Mouse (Mus musculus) CH12.LX (cell line): ENCODE measurements around the gene Per1. TPM values are rescaled to one million over a fixed set of nuclear protein-coding genes. Genes with fewer than 3 reads are reported as not detected.
A peak's percentile ranks its signal among the peaks of the same experiment; 100 is the strongest.

Experiments used
- DNase-seq: peaks from one replicate; pipeline ENCODE4 v3.0.0-alpha.2; 2013; ENCODE audit errors: extremely low read depth
- H3K27ac ChIP-seq: 2 replicates; pipeline ENCODE4 v1.5.1; 2012; ENCODE audit warnings: low read depth, mild to moderate bottlenecking, control low read depth, moderate library complexity; ENCODE audit not compliant: insufficient read depth
- H3K27me3 ChIP-seq: replicated peaks from 2 replicates; pipeline ENCODE3; 2012; ENCODE audit warnings: inconsistent platforms
- H3K36me3 ChIP-seq, 2 experiments: replicated peaks in 1 of 2; 2 replicates each; pipeline versions ENCODE3 to v1.6.1; 2012; ENCODE audit warnings: inconsistent platforms in 1 of 2, low read length in 1 of 2, mild to moderate bottlenecking in 1 of 2, mixed read lengths in 1 of 2, moderate library complexity in 1 of 2; ENCODE audit not compliant: control insufficient read depth in 1 of 2, insufficient read depth in 1 of 2
- H3K4me1 ChIP-seq, 2 experiments: 2 replicates each; pipeline ENCODE4 v1.6.1; 2012; ENCODE audit warnings: inconsistent platforms in 1 of 2, moderate library complexity in 1 of 2; ENCODE audit not compliant: insufficient read depth in 2 of 2, control insufficient read depth in 1 of 2
- H3K4me2 ChIP-seq: 2 replicates; pipeline ENCODE4 v1.6.1; 2012; ENCODE audit warnings: low read depth, mild to moderate bottlenecking, control low read depth; ENCODE audit not compliant: poor library complexity, insufficient read depth, severe bottlenecking
- H3K4me3 ChIP-seq, 3 experiments: fragments of 150-350 bp in 1 of 3; sonication (generic) in 1 of 3; replicated peaks in 1 of 3; 2 replicates each; pipeline versions ENCODE3 to v1.5.1; 2011 to 2012; ENCODE audit warnings: low read depth in 2 of 3, low read length in 2 of 3, mild to moderate bottlenecking in 2 of 3, moderate library complexity in 2 of 3, control low read depth in 1 of 3, improper control_type of control experiment in 1 of 3, inconsistent platforms in 1 of 3, mixed read lengths in 1 of 3; ENCODE audit not compliant: poor library complexity in 1 of 3
- H3K79me2 ChIP-seq: replicated peaks from 2 replicates; pipeline ENCODE4 v1.6.1; 2012; ENCODE audit warnings: mild to moderate bottlenecking, moderate library complexity; ENCODE audit not compliant: control insufficient read depth, poor library complexity, insufficient read depth, severe bottlenecking; ENCODE audit errors: extremely low read depth
- H3K9ac ChIP-seq: 2 replicates; pipeline ENCODE4 v1.6.1; 2012; ENCODE audit warnings: low read depth, mild to moderate bottlenecking, control low read depth, moderate library complexity; ENCODE audit not compliant: insufficient read depth
- H3K9me3 ChIP-seq: replicated peaks from 2 replicates; pipeline ENCODE3; 2012; ENCODE audit warnings: low read length, inconsistent platforms, mixed read lengths
- BHLHE40 ChIP-seq: IDR thresholded peaks from 2 replicates; pipeline ENCODE4 v1.6.1; 2011; ENCODE audit warnings: mild to moderate bottlenecking, low read depth, low read length, improper control_type of control experiment
- CHD1 ChIP-seq: IDR thresholded peaks from 2 replicates; pipeline ENCODE4 v1.6.1; 2012; ENCODE audit warnings: low read depth, low read length, improper control_type of control experiment, inconsistent platforms
- CHD2 ChIP-seq: IDR thresholded peaks from 2 replicates; pipeline ENCODE4 v1.6.1; 2011; ENCODE audit warnings: low read length, improper control_type of control experiment
- EP300 ChIP-seq: IDR thresholded peaks from 2 replicates; pipeline ENCODE4 v1.6.1; 2011; ENCODE audit warnings: low read length, improper control_type of control experiment
- ETS1 ChIP-seq: conservative IDR thresholded peaks from 2 replicates; pipeline ENCODE4 v1.6.1; 2012; ENCODE audit warnings: low read depth, mild to moderate bottlenecking, inconsistent platforms, low read length, improper control_type of control experiment, moderate library complexity
- GABPA ChIP-seq: IDR thresholded peaks from 2 replicates; pipeline ENCODE4 v1.6.1; 2012; ENCODE audit warnings: low read depth, low read length, improper control_type of control experiment, inconsistent platforms; ENCODE audit not compliant: insufficient replicate concordance
- HCFC1 ChIP-seq: IDR thresholded peaks from 2 replicates; pipeline ENCODE4 v1.6.1; 2012; ENCODE audit warnings: low read depth, mild to moderate bottlenecking, inconsistent platforms, low read length, improper control_type of control experiment
- JUN ChIP-seq: IDR thresholded peaks from 2 replicates; pipeline ENCODE4 v1.6.1; 2011; ENCODE audit warnings: low read depth, mild to moderate bottlenecking, low read length, improper control_type of control experiment, moderate library complexity; ENCODE audit not compliant: insufficient read depth
- JUND ChIP-seq: conservative IDR thresholded peaks from 2 replicates; pipeline ENCODE4 v1.6.1; 2011; ENCODE audit warnings: low read depth, low read length, improper control_type of control experiment
- MAX ChIP-seq: IDR thresholded peaks from 2 replicates; pipeline ENCODE4 v1.6.1; 2011; ENCODE audit warnings: low read length, improper control_type of control experiment
- MAZ ChIP-seq: IDR thresholded peaks from 2 replicates; pipeline ENCODE4 v1.6.1; 2012; ENCODE audit warnings: low read depth, mild to moderate bottlenecking, inconsistent platforms, low read length, improper control_type of control experiment, moderate library complexity
- MEF2A ChIP-seq: IDR thresholded peaks from 2 replicates; pipeline ENCODE4 v1.6.1; 2014; ENCODE audit warnings: low read depth, mild to moderate bottlenecking, inconsistent platforms, low read length, improper control_type of control experiment, borderline replicate concordance
- MXI1 ChIP-seq: IDR thresholded peaks from 2 replicates; pipeline ENCODE4 v1.6.1; 2011; ENCODE audit warnings: mild to moderate bottlenecking, low read depth, low read length, improper control_type of control experiment
- NRF1 ChIP-seq: IDR thresholded peaks from 2 replicates; pipeline ENCODE4 v1.6.1; 2014; ENCODE audit warnings: low read depth, mild to moderate bottlenecking, inconsistent platforms, low read length, improper control_type of control experiment, moderate library complexity
- PAX5 ChIP-seq: IDR thresholded peaks from 2 replicates; pipeline ENCODE4 v1.6.1; 2012; ENCODE audit warnings: low read length, inconsistent platforms, mixed read lengths
- POLR2AphosphoS2 ChIP-seq: IDR thresholded peaks from 2 replicates; pipeline ENCODE4 v1.6.1; 2011; ENCODE audit warnings: low read depth, low read length, improper control_type of control experiment
- RAD21 ChIP-seq: IDR thresholded peaks from 2 replicates; pipeline ENCODE4 v1.6.1; 2011; ENCODE audit warnings: low read depth, mild to moderate bottlenecking, low read length, improper control_type of control experiment, moderate library complexity
- RCOR1 ChIP-seq: conservative IDR thresholded peaks from 2 replicates; pipeline ENCODE4 v1.6.1; 2012; ENCODE audit warnings: low read depth, mild to moderate bottlenecking, inconsistent platforms, low read length, improper control_type of control experiment
- SMC3 ChIP-seq: IDR thresholded peaks from 2 replicates; pipeline ENCODE4 v1.6.1; 2011; ENCODE audit warnings: low read depth, low read length, improper control_type of control experiment
- TCF12 ChIP-seq: IDR thresholded peaks from 2 replicates; pipeline ENCODE4 v1.6.1; 2014; ENCODE audit warnings: low read depth, mild to moderate bottlenecking, inconsistent platforms, low read length, improper control_type of control experiment
- UBTF ChIP-seq: IDR thresholded peaks from 2 replicates; pipeline ENCODE4 v1.6.1; 2012; ENCODE audit warnings: low read depth, mild to moderate bottlenecking, inconsistent platforms, low read length, improper control_type of control experiment, moderate library complexity
- ZMIZ1 ChIP-seq: IDR thresholded peaks from 2 replicates; pipeline ENCODE4 v1.6.1; 2012; ENCODE audit warnings: low read depth, mild to moderate bottlenecking, inconsistent platforms, low read length, improper control_type of control experiment
- ZNF384 ChIP-seq: IDR thresholded peaks from 2 replicates; pipeline ENCODE4 v1.6.1; 2012; ENCODE audit warnings: low read depth, low read length, improper control_type of control experiment, inconsistent platforms
- dilution Hi-C: fragments of 300-500 bp; cut with MboI; formaldehyde crosslinking; loops from 2 replicates; pipeline ENCODE4 v1.14.3; 2020; ENCODE audit warnings: low sequenced_read_pairs; ENCODE audit not compliant: extremely low pct_unique_long_range_greater_than_20kb, extremely low pct_ligation_motif_present
- in situ Hi-C: fragments of 300-500 bp; cut with MboI; formaldehyde crosslinking; loops from 3 replicates; pipeline ENCODE4 v1.14.3; 2019; ENCODE audit warnings: low sequenced_read_pairs, low pct_ligation_motif_present, low pct_unique_long_range_greater_than_20kb, mixed read lengths
- polyA plus RNA-seq: library from polyadenylated mRNA; unstranded; fragments of >175 nt; gene quantifications from 2 replicates; pipeline ENCODE4 v1.2.1, GENCODE M21; 2012; ENCODE audit warnings: low read depth; ENCODE audit not compliant: insufficient read length
- total RNA-seq, 2 experiments: library from RNA; depleted of rRNA; stranded (reverse); fragments of 300-350 nt in 1 of 2; fragments of >200 nt in 1 of 2; gene quantifications; 2 replicates each; pipeline ENCODE4 v1.2.3; 2012 to 2014

The Per1 gene
- total and polyA plus RNA-seq, 3 experiments: 2.8 to 38.3 (median 11.8) TPM

GRCm38 (mm10) chr11:69071262-69071661, 23.8 kb upstream of the Per1 start:
- in situ Hi-C loops (no loop called here), dilution Hi-C loops (no loop called here)
- peaks cover 15 to 49% of the 10 kb centered on the region in 2 experiments for H3K4me1 ChIP-seq
- no peaks in the 10 kb centered on the region for H3K36me3 ChIP-seq
- no peak overlapping the region for H3K27ac ChIP-seq
- H3K4me3 ChIP-seq: peak overlapping the region; percentile 56 to 73 (median 72)
- no peaks in the 10 kb centered on the region for H3K9me3 ChIP-seq
- H3K4me2 ChIP-seq: peak overlapping the region; percentile 85
- H3K27me3 ChIP-seq: peaks cover 3% of the 10 kb centered on the region
- no peak for TF ChIP-seq CHD1
- peak; percentile 43; the same call in 1 of the 2 replicates for TF ChIP-seq UBTF
- no peak for TF ChIP-seq ZNF384
- TF ChIP-seq HCFC1: no peak
- 0 out of 2 replicates have a peak, but pooled peaks have one; percentile 14 for TF ChIP-seq EP300
- TF ChIP-seq ZMIZ1: no peak
- no peak for TF ChIP-seq ETS1
- 0 out of 2 replicates have a peak, but pooled peaks have one; percentile 28 for TF ChIP-seq BHLHE40
- no peak for TF ChIP-seq TCF12
- 0 out of 2 replicates have a peak, but pooled peaks have one; percentile 19 for TF ChIP-seq RCOR1
- TF ChIP-seq MAZ: peak; percentile 50; the same call in 1 of the 2 replicates
- no peak for TF ChIP-seq GABPA
- no peak for TF ChIP-seq SMC3
- no peak for TF ChIP-seq MAX
- no peak for TF ChIP-seq PAX5
- TF ChIP-seq CHD2: peak; percentile 43; the same call in 1 of the 2 replicates
- no peak for DNase-seq
- H3K9ac ChIP-seq: peak overlapping the region; percentile 88
- no peaks in the 10 kb centered on the region for H3K79me2 ChIP-seq

- H3K9me3 ChIP-seq: no peaks in the 10 kb centered on the region
- DNase-seq: no peak
- H3K4me2 ChIP-seq: peak overlapping the region; percentile 85
- H3K4me1 ChIP-seq: peaks cover 13 to 46% of the 10 kb centered on the region in 2 experiments
- in situ Hi-C loops: no loop called here
- H3K27ac ChIP-seq: no peak overlapping the region
- peak overlapping the region in 1 of 3 experiments; percentile 46 for H3K4me3 ChIP-seq
- H3K9ac ChIP-seq: peak overlapping the region; percentile 88
- TF ChIP-seq HCFC1: no peak
- no peak for TF ChIP-seq MAX
- no peak for TF ChIP-seq GABPA
- no peak for TF ChIP-seq JUND
- TF ChIP-seq MEF2A: no peak
- no peak for TF ChIP-seq NRF1
- TF ChIP-seq TCF12: no peak
- no peak for TF ChIP-seq JUN
- TF ChIP-seq UBTF: no peak
- no peak for TF ChIP-seq BHLHE40
- no peak for TF ChIP-seq POLR2AphosphoS2
- TF ChIP-seq EP300: no peak
- no peak for TF ChIP-seq RAD21
- TF ChIP-seq MXI1: no peak
- TF ChIP-seq PAX5: no peak
- TF ChIP-seq RCOR1: no peak
- no peaks in the 10 kb centered on the region for H3K79me2 ChIP-seq
- dilution Hi-C loops: no loop called here
- H3K27me3 ChIP-seq: peaks cover 4% of the 10 kb centered on the region
- H3K36me3 ChIP-seq: no peaks in the 10 kb centered on the region
Observed at GRCm38 (mm10) chr11:69072234-69072633, 22.8 kb upstream of the Per1 start.
